Mouse (Mus musculus) liver, postnatal 0 days (tissue): ENCODE results near the gene Camkk1.

ENCODE experiments used
- CTCF ChIP-seq: sonication (generic); IDR thresholded peaks from 2 replicates; pipeline ENCODE4 v1.5.1; 2016; ENCODE audit warnings: antibody characterized with exemption, low read depth
- EP300 ChIP-seq: IDR thresholded peaks from 2 replicates; pipeline ENCODE4 v1.6.1; 2016; ENCODE audit warnings: antibody characterized with exemption, low read depth, mild to moderate bottlenecking

DNA sequence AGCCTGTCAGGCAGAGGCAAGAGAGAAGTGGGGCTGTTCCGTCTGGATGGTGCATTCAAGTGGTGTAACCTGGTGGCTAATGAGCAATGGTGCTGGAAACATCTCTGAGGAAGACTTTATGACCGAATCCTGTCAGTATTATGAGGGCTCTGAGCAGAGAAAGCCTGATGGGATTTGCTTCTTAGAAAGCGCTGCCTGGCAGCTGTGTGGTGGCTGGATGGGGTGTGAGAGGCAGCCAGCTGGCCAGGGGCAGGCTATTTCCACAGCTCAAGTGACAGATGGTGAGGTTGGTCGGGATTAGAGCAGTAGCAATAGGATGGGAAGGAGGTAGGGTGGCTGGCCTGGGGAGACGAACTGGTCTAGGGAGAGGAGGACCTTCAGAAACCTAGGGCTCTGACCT lies 12.7 kb downstream of the Camkk1 start:
- TF ChIP-seq CTCF (no peak), EP300 (no peak)
